Mouse (Mus musculus) forebrain, embryonic 12.5 days (tissue): Measurements from ENCODE around the gene Nxpe4. TPM values are rescaled to one million over a fixed set of nuclear protein-coding genes. Genes with fewer than 3 reads are reported as not detected.
"Not testable (repeated sequence)": the region's sequence is repeated elsewhere in the genome, so short reads cannot be mapped to it uniquely, and the experiment has no call there.

Experiments used
- ATAC-seq: fragments of 200-750 bp; cut with Nextera tagmentation; 2 replicates; pipeline ENCODE4 v1.8.0; 2017; ENCODE audit warnings: moderate TSS enrichment; ENCODE audit not compliant: low FRiP score
- H3K27ac ChIP-seq: fragments of 300-500 bp; sonication (generic); 2 replicates; pipeline ENCODE4 v1.5.1; 2016; ENCODE audit warnings: mild to moderate bottlenecking
- H3K27me3 ChIP-seq: fragments of 300-500 bp; sonication (generic); 2 replicates; pipeline ENCODE4 v1.6.1; 2016; ENCODE audit warnings: mild to moderate bottlenecking
- H3K36me3 ChIP-seq: fragments of 300-500 bp; sonication (generic); replicated peaks from 2 replicates; pipeline ENCODE4 v1.6.1; 2016; ENCODE audit warnings: mild to moderate bottlenecking
- H3K4me1 ChIP-seq: fragments of 300-500 bp; sonication (generic); 2 replicates; pipeline ENCODE4 v1.6.1; 2016
- H3K4me2 ChIP-seq: fragments of 300-500 bp; sonication (generic); 2 replicates; pipeline ENCODE4 v1.6.1; 2016; ENCODE audit warnings: mild to moderate bottlenecking, moderate library complexity
- H3K4me3 ChIP-seq: fragments of 300-500 bp; sonication (generic); replicated peaks from 2 replicates; pipeline ENCODE4 v1.5.1; 2016; ENCODE audit warnings: mild to moderate bottlenecking
- H3K9ac ChIP-seq: fragments of 300-500 bp; sonication (generic); 2 replicates; pipeline ENCODE4 v1.6.1; 2016; ENCODE audit warnings: mild to moderate bottlenecking
- H3K9me3 ChIP-seq: fragments of 300-500 bp; sonication (generic); 2 replicates; pipeline ENCODE4 v1.6.1; 2016
- WGBS: fragments of 180-500 bp; shearing (Covaris S2); methylation state at CpG from one replicate; pipeline ENCODE4 v1.1.7; 2016; 5-methylcytosine and 5-hydroxymethylcytosine counted together
- polyA plus RNA-seq: library from polyadenylated mRNA; unstranded; fragments of >200 nt; fragmentation: Nextera tagmentation; extraction: Ambion mirVana; gene quantifications from 2 replicates; pipeline ENCODE4 v1.2.1, GENCODE M21; 2016

Gene Nxpe4
- polyA plus RNA-seq, 1 experiment from 2014 or later, result 7.5 TPM

DNA sequence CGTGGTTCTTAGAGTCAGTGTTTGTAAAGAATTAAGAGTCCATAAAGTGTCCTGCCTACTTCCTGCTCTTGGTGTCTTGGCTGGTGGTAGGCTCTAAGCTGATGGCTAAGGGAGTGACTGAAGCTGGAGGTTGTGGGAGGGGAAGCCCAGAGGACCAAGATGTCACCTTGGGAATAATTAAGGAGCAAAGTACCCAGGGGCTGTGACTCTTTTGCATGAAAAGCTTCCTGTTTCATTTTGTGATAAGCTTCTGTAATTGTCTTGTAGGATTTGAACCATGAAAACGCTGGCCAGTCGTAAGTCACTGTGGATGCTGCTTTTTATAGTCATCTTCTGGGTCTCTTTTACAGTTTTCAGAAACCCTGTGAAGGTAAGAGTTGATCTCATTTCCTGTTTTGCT, 228.2 kb downstream of the Nxpe4 start:
- no peaks in the 10 kb centered on the region for H3K36me3 ChIP-seq
- WGBS, result 85% methylated on average over 3 of the region's 3 CpGs
- H3K9me3 ChIP-seq, result no peaks in the 10 kb centered on the region
- H3K4me2 ChIP-seq, result no peak overlapping the region
- no peak overlapping the region for H3K4me3 ChIP-seq
- no peak for ATAC-seq
- no peak overlapping the region for H3K9ac ChIP-seq
- H3K4me1 ChIP-seq, result no peaks in the 10 kb centered on the region
- no peak overlapping the region for H3K27ac ChIP-seq
- no peaks in the 10 kb centered on the region for H3K27me3 ChIP-seq

DNA sequence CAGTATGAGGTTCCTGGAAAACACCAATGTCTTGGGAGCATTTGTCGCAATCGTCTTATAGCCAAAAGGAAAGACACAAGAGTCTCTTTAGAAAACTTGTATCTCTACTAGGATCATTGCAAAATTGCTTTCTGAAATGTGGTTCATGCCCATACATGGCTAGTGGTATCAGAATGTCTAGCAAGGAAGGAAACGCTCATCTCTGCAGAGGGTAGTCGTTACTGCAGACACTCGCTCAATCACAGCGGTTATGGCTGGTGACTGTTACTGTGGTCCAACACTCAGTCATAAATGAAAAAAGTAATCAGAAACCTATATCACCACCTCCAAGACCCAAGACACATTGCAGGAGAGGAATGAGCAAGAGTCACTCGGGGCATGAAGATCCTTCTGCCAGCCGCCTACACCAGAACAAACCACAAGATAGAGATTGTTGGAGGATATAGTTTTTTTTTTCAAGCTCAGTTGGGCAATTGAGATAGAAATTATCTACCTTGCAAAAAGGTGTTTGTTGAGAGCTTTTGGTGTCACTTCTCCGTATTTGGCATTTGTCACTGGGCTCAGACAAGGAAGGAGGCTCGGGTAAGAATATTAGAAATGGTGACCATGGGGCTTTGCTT, 241.9 kb downstream of the Nxpe4 start:
- Histone ChIP-seq H3K4me3 (no peak overlapping the region), H3K36me3 (no peaks in the 10 kb centered on the region), H3K4me2 (no peak overlapping the region), H3K27me3 (no peaks in the 10 kb centered on the region), H3K27ac (no peak overlapping the region), H3K9me3 (no peaks in the 10 kb centered on the region), H3K4me1 (no peaks in the 10 kb centered on the region), H3K9ac (no peak overlapping the region)
- WGBS, result 94% methylated on average over 10 of the region's 10 CpGs
- no peak for ATAC-seq

DNA sequence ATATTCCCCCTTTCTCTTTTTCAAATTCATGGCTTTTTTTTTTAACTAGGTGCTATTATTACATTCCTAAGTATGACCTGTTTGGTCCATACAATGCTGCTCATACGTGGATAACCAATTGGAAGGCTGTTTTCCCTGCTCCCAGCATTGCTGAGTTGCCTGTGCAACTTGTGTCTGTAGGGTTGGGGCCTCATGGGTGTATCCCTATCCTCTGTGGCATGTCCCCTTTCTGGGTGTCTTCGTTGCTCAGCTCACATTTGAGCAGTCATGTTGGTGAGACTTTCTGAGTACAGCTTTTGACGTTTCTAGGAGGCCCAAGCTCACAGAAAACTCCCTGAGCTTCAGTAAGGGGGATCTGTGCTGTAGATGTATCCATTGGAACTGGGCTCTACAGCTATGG, 242.9 kb downstream of the Nxpe4 start:
- Histone ChIP-seq H3K4me3 (no peak overlapping the region), H3K27me3 (no peaks in the 10 kb centered on the region), H3K27ac (no peak overlapping the region), H3K9me3 (no peaks in the 10 kb centered on the region), H3K4me1 (no peaks in the 10 kb centered on the region), H3K36me3 (no peaks in the 10 kb centered on the region), H3K4me2 (no peak overlapping the region), H3K9ac (no peak overlapping the region)
- 62% methylated on average over 3 of the region's 3 CpGs for WGBS
- no peak for ATAC-seq

DNA sequence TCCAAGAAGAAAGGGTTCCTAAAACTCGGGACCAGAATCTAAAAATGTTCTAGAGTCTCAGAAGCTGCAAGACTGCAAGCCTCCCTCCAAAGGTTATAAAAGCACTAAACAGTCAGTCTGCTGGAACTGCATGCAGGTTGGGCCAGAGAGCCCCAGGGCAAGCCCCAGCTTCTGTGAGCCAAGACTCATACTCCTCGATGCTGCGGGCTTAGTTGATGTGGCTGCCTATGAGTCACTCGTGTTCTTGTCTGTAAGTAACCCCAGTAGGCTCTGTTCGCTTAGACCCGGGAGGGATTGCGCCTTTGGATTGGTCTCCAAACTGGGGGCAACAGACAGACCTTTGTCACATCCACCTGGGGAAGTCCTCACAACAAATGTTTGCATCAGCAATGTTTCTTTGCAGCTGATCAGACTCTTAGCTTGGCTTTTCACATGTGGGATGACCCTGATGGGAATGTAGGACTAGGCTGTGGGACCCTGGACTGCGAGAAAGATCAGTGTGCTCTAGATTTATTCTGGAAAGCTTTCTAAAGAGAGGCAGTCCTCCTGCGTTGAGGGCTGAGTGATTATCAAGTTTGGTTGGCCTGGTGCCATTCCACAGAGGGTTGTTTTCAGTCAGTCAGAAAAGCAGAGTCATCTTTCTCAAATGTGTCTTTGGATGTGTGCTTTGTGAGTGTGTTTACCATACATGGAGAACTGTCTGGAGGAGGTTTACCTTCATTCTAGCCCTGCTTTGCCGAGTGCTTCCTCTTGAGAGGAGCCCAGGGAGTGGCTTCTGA, 245.9 kb downstream of the Nxpe4 start:
- no peak for ATAC-seq
- Histone ChIP-seq H3K9ac (no peak overlapping the region), H3K9me3 (no peaks in the 10 kb centered on the region), H3K27me3 (no peaks in the 10 kb centered on the region), H3K27ac (no peak overlapping the region), H3K4me2 (no peak overlapping the region), H3K4me3 (no peak overlapping the region), H3K36me3 (no peaks in the 10 kb centered on the region), H3K4me1 (no peaks in the 10 kb centered on the region)
- WGBS, result 87% methylated on average over 10 of the region's 10 CpGs

DNA sequence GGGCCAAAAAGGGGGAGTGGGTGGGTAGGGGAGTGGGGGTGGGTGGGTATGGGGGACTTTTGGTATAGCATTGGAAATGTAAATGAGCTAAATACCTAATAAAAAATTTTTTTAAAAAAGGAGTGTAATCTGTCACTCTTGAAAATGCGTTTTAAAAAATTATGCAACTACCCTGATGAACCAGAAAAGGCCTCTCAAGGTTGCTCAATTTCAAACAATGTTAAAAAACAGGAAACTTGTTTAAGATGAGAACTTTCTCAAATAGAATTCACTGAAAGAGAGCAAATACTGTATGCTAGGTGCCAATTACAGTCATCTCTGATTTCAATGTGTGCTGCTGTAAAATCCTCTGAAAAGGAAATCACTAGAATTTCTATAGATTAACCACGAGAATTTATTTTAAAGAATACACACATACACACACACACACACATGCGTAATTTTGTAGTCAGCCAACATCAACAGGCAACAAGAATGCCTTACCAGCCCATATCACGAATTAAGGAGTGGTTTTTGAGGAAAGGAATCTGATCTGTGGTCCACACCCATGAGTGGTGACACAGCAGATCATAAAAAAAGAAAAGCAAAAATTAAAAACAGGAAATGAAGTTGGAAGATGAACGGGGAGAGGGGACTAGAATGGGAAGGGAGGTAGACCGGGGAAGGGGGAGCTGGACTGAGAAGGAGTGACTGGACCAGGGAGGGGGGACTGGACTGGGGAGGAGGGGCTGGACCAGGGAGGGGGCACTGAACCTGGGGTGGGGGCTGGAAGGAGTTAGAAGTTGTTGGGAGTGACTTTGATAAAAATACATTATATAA, 248.6 kb downstream of the Nxpe4 start:
- H3K27me3 ChIP-seq, result no peaks in the 10 kb centered on the region
- H3K9me3 ChIP-seq, result no peaks in the 10 kb centered on the region
- no peaks in the 10 kb centered on the region for H3K4me1 ChIP-seq
- ATAC-seq, result no peak
- WGBS, result 88% methylated on average over 6 of the region's 6 CpGs
- no peak overlapping the region for H3K9ac ChIP-seq
- H3K36me3 ChIP-seq, result no peaks in the 10 kb centered on the region
- no peak overlapping the region for H3K4me3 ChIP-seq
- H3K4me2 ChIP-seq, result no peak overlapping the region
- H3K27ac ChIP-seq, result no peak overlapping the region

DNA sequence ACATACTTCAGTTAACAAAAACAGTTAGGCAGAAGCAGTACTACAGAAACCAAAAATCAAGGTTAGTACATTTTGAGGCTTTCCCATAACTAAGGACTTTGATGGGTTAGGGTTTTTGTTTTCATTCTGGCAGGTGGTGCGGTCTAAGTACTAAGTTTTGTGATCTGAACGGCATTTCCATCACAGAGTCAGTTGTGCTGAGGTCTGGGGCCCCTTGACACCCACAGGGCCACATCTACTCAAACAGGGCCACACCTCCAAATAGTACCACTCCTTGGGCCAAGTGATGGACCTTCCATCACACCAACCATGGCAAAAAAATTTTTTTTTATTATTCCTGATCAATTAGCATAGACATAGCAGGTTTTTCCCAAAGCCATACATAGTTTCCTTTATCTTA, 251.8 kb downstream of the Nxpe4 start:
- Histone ChIP-seq H3K9ac (no peak overlapping the region), H3K4me3 (no peak overlapping the region), H3K27me3 (no peaks in the 10 kb centered on the region), H3K36me3 (no peaks in the 10 kb centered on the region), H3K27ac (no peak overlapping the region), H3K4me1 (no peaks in the 10 kb centered on the region), H3K9me3 (no peaks in the 10 kb centered on the region), H3K4me2 (no peak overlapping the region)
- WGBS, result 78% methylated on average over 2 of the region's 2 CpGs
- ATAC-seq, result no peak

DNA sequence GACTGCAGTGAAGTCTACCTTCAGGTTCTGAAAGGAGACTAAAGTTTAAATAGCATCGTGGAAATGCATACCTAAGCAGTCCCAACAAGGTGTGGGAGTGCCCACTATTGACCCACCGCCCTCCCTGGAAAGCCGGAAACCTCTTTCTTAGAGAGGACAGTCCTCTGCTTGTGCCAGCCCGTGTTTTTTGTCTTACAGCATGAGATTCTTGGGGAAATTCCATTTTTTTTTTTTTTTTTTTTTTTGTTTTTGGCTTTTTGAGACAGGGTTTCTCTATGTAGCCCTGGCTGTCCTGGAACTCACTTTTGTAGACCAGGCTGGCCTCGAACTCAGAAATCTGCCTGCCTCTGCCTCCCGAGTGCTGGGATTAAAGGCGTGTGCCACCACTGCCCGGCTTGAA, 255.5 kb downstream of the Nxpe4 start:
- not testable (repeated sequence) for H3K4me3 ChIP-seq, H3K9me3 ChIP-seq, H3K27me3 ChIP-seq, H3K27ac ChIP-seq, H3K4me2 ChIP-seq, H3K4me1 ChIP-seq, ATAC-seq, H3K9ac ChIP-seq, H3K36me3 ChIP-seq
- 93% methylated on average over 8 of the region's 8 CpGs for WGBS

DNA sequence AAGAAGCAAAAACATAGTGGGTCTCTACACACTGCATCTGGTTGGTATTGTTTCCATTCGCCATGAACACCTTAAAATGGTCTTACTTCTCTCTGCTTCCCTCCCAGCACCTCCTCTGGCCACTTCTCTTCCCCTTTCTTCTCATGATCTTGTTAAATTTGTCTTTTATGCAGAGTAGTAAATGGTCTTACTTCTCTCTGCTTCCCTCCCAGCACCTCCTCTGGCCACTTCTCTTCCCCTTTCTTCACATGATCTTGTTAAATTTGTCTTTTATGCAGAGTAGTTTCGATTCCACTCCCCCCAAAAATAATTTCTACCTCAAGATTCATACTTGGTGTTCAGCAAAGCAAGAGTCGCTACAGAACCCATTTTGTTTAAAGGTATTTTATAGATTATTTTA, 256.2 kb downstream of the Nxpe4 start:
- H3K4me3 ChIP-seq, result no peak overlapping the region
- H3K9me3 ChIP-seq, result no peaks in the 10 kb centered on the region
- no peak overlapping the region for H3K9ac ChIP-seq
- no peaks in the 10 kb centered on the region for H3K4me1 ChIP-seq
- H3K36me3 ChIP-seq, result no peaks in the 10 kb centered on the region
- WGBS, result 79% methylated on average over 3 of the region's 3 CpGs
- no peak overlapping the region for H3K27ac ChIP-seq
- no peak for ATAC-seq
- no peak overlapping the region for H3K4me2 ChIP-seq
- no peaks in the 10 kb centered on the region; the same call in 1 of the 2 replicates for H3K27me3 ChIP-seq

DNA sequence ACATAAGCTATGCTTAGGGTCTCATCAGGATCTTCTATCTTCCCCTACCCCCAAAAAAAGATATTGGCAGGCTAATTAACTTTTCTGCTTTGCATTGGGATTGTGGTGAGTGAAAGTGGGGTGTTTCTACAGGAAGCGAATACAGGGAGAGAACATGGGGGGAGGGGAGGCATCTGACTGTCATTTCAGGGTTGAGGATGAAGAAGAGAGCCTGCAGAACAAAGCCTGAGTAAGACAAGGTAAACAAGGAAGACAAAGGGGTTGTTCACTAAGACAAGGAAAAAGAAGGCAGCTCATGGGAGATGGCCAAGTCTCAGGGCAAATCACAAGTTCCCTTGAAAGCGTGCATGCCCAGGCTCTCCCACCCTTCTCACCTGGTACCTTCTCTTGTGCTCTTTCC, 256.6 kb downstream of the Nxpe4 start:
- no peak for ATAC-seq
- H3K27me3 ChIP-seq, result no peaks in the 10 kb centered on the region; the same call in 1 of the 2 replicates
- H3K27ac ChIP-seq, result no peak overlapping the region
- H3K4me2 ChIP-seq, result no peak overlapping the region
- H3K36me3 ChIP-seq, result no peaks in the 10 kb centered on the region
- no peaks in the 10 kb centered on the region for H3K4me1 ChIP-seq
- no peak overlapping the region for H3K9ac ChIP-seq
- WGBS, result 74% methylated on average over 2 of the region's 2 CpGs
- no peaks in the 10 kb centered on the region for H3K9me3 ChIP-seq
- no peak overlapping the region for H3K4me3 ChIP-seq

DNA sequence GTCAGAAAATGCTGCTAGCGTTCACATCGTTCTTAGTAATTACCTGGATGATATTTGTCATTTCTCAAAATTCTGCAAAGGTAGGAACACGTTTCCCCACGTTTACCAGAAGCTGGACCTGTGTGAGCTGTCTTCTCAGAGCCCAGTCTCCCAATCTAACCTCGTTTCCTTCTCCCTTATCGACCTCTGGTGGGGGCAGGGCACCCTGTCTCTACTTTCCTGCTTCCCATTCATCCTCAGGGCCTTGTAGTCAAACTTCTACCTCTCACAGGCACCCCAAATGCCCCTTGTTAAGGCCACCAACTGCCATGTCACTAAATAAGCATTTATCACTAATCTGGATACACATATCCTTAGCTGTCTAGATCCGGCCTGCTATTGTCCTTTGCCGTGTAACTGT, 257.0 kb downstream of the Nxpe4 start:
- no peak overlapping the region for H3K27ac ChIP-seq
- no peak overlapping the region for H3K9ac ChIP-seq
- no peaks in the 10 kb centered on the region for H3K36me3 ChIP-seq
- 70% methylated on average over 8 of the region's 8 CpGs for WGBS
- no peak overlapping the region for H3K4me2 ChIP-seq
- no peaks in the 10 kb centered on the region; the same call in 1 of the 2 replicates for H3K27me3 ChIP-seq
- H3K4me3 ChIP-seq, result no peak overlapping the region
- no peaks in the 10 kb centered on the region for H3K4me1 ChIP-seq
- no peaks in the 10 kb centered on the region for H3K9me3 ChIP-seq
- ATAC-seq, result no peak

DNA sequence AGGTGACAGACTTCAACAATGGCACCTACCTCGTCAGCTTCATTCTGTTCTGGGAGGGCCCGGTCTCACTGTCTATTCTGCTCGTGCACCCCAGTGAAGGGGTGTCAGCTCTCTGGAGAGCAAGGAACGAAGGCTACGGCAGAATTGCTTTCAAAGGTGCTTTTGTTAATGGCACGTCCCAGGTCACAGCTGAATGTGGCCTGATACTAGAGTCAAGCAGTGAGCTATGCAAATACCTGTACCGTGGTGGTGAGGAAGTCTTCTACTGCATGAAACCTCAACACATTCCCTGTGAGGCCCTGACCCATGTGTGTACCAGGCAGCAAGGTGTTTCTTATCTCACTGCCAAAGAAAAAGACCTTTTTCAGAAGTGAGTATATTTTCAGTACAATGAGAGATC, 258.6 kb downstream of the Nxpe4 start:
- no peak overlapping the region for H3K27ac ChIP-seq
- no peaks in the 10 kb centered on the region; the same call in 1 of the 2 replicates for H3K27me3 ChIP-seq
- no peak overlapping the region for H3K4me2 ChIP-seq
- WGBS, result 81% methylated on average over 7 of the region's 7 CpGs
- H3K4me1 ChIP-seq, result no peaks in the 10 kb centered on the region
- ATAC-seq, result no peak
- no peak overlapping the region for H3K4me3 ChIP-seq
- H3K9me3 ChIP-seq, result no peaks in the 10 kb centered on the region
- H3K36me3 ChIP-seq, result no peaks in the 10 kb centered on the region
- H3K9ac ChIP-seq, result no peak overlapping the region

DNA sequence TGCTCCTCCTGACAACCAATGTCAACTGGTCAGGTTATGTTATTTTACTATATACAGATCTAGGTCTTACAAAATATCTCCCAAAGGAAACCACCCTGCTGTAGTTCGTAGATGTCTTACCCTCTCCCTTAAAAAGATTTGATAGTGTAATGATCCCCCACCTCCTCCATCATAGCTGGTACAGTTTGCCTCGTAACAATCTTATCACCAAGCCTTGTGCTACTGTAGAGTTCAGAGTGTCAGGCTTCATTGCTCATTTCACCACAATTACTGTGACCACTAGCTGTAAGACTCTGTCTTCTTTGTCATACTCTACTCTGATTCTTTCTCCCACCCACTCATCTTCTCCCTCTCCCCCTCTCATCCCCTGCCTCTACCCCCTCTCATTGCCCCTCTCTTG, 259.2 kb downstream of the Nxpe4 start:
- H3K4me3 ChIP-seq, result no peak overlapping the region
- H3K27me3 ChIP-seq, result no peaks in the 10 kb centered on the region; the same call in 1 of the 2 replicates
- 91% methylated on average over 2 of the region's 2 CpGs for WGBS
- no peaks in the 10 kb centered on the region for H3K4me1 ChIP-seq
- no peak overlapping the region for H3K9ac ChIP-seq
- no peaks in the 10 kb centered on the region for H3K9me3 ChIP-seq
- no peaks in the 10 kb centered on the region for H3K36me3 ChIP-seq
- H3K4me2 ChIP-seq, result no peak overlapping the region
- no peak overlapping the region for H3K27ac ChIP-seq
- no peak for ATAC-seq
